In the genomic region with DNA sequence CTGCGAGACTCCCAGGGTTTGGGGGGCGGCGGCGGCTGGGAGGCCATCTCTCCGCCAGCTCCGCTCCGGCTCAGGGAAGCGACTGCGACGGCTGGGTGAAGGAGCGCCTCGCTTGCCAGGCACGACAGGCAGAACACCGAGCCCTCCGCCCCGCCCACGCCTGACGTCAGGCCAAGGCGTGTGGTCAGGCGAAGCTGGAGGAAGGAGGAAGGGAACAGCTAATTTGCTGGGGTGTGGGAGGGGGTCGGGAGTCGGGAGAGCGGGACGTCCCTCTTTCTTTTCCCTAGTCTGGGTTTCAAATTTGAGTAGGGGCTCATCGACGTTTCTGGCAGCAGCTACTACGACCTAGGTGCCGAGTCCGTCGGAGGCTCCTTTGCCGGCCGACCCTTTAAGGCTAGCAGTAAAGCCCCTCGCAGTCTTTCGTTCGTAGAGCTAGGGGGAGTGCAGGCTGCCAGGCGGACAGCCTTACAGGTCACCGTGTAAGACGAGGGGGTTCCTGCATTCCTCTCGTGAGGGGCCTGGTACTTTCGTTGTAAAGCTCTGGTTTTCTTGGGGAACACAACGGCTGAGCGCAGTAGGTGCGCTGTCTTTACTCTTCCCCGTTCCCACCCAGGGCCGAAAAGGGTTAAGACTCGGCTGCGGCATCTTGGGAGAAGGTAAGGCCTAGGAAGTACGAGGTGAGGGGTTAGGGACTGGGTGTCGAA, we compare ENCODE assay signal across 8 mouse cellular contexts. TPM values are rescaled to one million over a fixed set of nuclear protein-coding genes. Genes with fewer than 3 reads are reported as not detected.
A peak's percentile ranks its signal among the peaks of the same experiment; 100 is the strongest.
DNase-seq lines count a peak whose midpoint lies in the region; ATAC-seq lines count a peak whose summit lies in the region.

Pex13 (minus strand) TSS at position 162 of the 704 bp plus-strand sequence.

- DNase-seq in ZHBTc4 (ENCODE audit: low read depth, low spot score): peak; percentile 99
- peak; percentile 73 to 82 for DNase-seq in gastrocnemius, adult 8-10 months (ENCODE audit: low spot score in 2 of 2)
- peak; percentile 81 for DNase-seq in hindlimb bud, embryonic 11.5 days (ENCODE audit: extremely low spot score, low read depth, low spot score)
- DNase-seq in left cerebral cortex, adult 8-10 months (ENCODE audit: low spot score in 2 of 2): peak; percentile 76 to 87
- peak; percentile 96 for DNase-seq in right cerebral cortex, postnatal 10 days (ENCODE audit: low spot score in 2 of 2)
- peak; percentile 86 for DNase-seq in urinary bladder, postnatal 25 days (ENCODE audit: low spot score)

- peaks cover 17% of the 10 kb centered on the region for H3K36me3 ChIP-seq in megakaryocyte, embryonic 14.5 days (replicated peaks; ENCODE audit: low read length)

- peaks cover 21% of the 10 kb centered on the region for H3K4me1 ChIP-seq in megakaryocyte, embryonic 14.5 days

- H3K27me3 ChIP-seq in megakaryocyte, embryonic 14.5 days (replicated peaks): no peaks in the 10 kb centered on the region

- peak; percentile 95 for ATAC-seq in common myeloid progenitor, adult 5-6 weeks (replicated peaks; ENCODE audit: low read depth, poor library complexity, severe bottlenecking)

- peak within 1 kb of the TSS; percentile 93 for H3K4me3 ChIP-seq in megakaryocyte, embryonic 14.5 days (replicated peaks)

- no peaks in the 10 kb centered on the region for H3K9me3 ChIP-seq in megakaryocyte, embryonic 14.5 days

RNA-seq across cellular contexts. Expression of gene Pex13, which starts in this region (rescaled TPM):
- 16.9 and 23.2 TPM in 2 replicates for total RNA-seq in common myeloid progenitor, adult 5-6 weeks (2017)
- total RNA-seq in gastrocnemius, adult 8-10 months (2022): 10 to 100 TPM; 17.9 to 23.8 (median 18.8) TPM
- 10 to 100 TPM; 18.2 to 29.2 (median 23.8) TPM for total RNA-seq in left cerebral cortex, adult 8-10 months (2022)
- polyA plus RNA-seq in megakaryocyte, embryonic 14.5 days (2012; ENCODE audit: insufficient read depth, low replicate concordance): 2.6 and 4.7 TPM in 2 replicates

Comparison
In these comparisons a context has a peak if more than half of its experiments do, and no peak if none do; other contexts are left out.
1. Peak in every context shown above with its lines: DNase-seq, ATAC-seq and H3K4me3 ChIP-seq.